Mouse (Mus musculus) thymus, adult 2 months (tissue): ENCODE data around the gene Cyb561. TPM values are rescaled to one million over a fixed set of nuclear protein-coding genes. Genes with fewer than 3 reads are reported as not detected.

Experiments used
- DNase-seq: peaks from one replicate; pipeline ENCODE4 v3.0.0; 2021
- H3K27ac ChIP-seq: fragments of 200-500 bp; 2 replicates; pipeline ENCODE4 v1.5.1; 2012; ENCODE audit warnings: low read length, control low read depth; ENCODE audit not compliant: control insufficient read depth, insufficient read depth
- H3K27me3 ChIP-seq: fragments of 200-500 bp; 2 replicates; pipeline ENCODE4 v1.6.1; 2012; ENCODE audit warnings: mild to moderate bottlenecking, low read length, moderate library complexity, mixed read lengths; ENCODE audit not compliant: control insufficient read depth, insufficient read depth
- H3K36me3 ChIP-seq: fragments of 200-500 bp; 2 replicates; pipeline ENCODE4 v1.6.1; 2012; ENCODE audit warnings: mild to moderate bottlenecking, low read length, moderate library complexity; ENCODE audit not compliant: control insufficient read depth, insufficient read depth
- H3K4me1 ChIP-seq: fragments of 200-500 bp; replicated peaks from 2 replicates; pipeline ENCODE4 v1.6.1; 2012; ENCODE audit warnings: low read length; ENCODE audit not compliant: control insufficient read depth, insufficient read depth
- H3K4me3 ChIP-seq: fragments of 200-500 bp; 2 replicates; pipeline ENCODE4 v1.5.1; 2012; ENCODE audit warnings: mild to moderate bottlenecking, low read length, control low read depth, moderate library complexity; ENCODE audit not compliant: control insufficient read depth, insufficient read depth
- CTCF ChIP-seq: fragments of 200-500 bp; IDR thresholded peaks from 2 replicates; pipeline ENCODE4 v1.5.1; 2012; ENCODE audit warnings: mild to moderate bottlenecking, control low read depth, low read length, moderate library complexity, borderline replicate concordance; ENCODE audit not compliant: control insufficient read depth, poor library complexity, insufficient read depth; ENCODE audit errors: extremely low read depth
- POLR2A ChIP-seq: fragments of 200-500 bp; IDR thresholded peaks from 2 replicates; pipeline ENCODE4 v1.6.1; 2012; ENCODE audit warnings: mild to moderate bottlenecking, low read length, control low read depth, moderate library complexity; ENCODE audit not compliant: control insufficient read depth, poor library complexity, insufficient read depth; ENCODE audit errors: extremely low read depth
- WGBS: fragments of 180-500 bp; shearing (Covaris S2); methylation state at CpG from one replicate; pipeline ENCODE4 v1.1.7; 2018; 5-methylcytosine and 5-hydroxymethylcytosine counted together
- polyA plus RNA-seq: library from polyadenylated mRNA; depleted of rRNA; stranded (reverse); fragments of >200 nt; gene quantifications from 2 replicates; pipeline ENCODE4 v1.2.3, GENCODE M21; 2012; rRNA removed

The Cyb561 gene
- polyA plus RNA-seq: 6.1 and 9.4 TPM in 2 replicates

DNA sequence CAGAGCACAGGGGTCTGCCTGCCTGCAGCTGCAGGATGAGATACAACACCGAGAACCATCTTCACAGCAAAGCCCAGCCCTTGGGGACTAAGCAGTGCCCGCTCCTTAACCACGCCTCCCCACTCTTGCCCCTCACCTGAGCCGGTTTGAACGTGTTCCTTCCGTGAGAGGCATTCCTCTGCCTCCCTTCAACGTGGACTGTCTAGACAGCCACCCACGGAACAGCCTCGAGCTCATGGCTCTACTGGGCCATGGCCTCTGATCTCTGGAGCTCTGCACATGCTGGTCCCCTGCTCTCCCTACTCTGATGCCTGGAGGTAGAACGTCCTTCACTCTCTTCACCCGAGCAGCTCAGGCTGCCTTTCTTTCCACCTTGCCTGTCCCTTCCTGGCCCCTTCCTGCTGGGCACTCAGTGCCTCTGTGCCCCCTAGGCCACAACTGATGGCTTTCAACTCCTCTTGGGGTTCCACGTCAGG is at the start of gene Cyb561:
TSS of gene Cyb561 (minus strand) at position 426 of the 476 bp plus-strand sequence.
- Histone ChIP-seq H3K27me3 (no peaks in the 10 kb centered on the region), H3K27ac (no peak within 1 kb of the TSS), H3K36me3 (no peaks in the 10 kb centered on the region), H3K4me1 (no peaks in the 10 kb centered on the region), H3K4me3 (no peak within 1 kb of the TSS)
- TF ChIP-seq CTCF (no peak), POLR2A (no peak)
- WGBS: 93% methylated on average over 12 of the region's 12 CpGs
- no peak for DNase-seq

GRCm38 (mm10) chr11:106001718-106002117 is 48.6 kb upstream of the Cyb561 start:
- no peak for TF ChIP-seq CTCF
- no peak for TF ChIP-seq POLR2A
- Histone ChIP-seq H3K4me1 (no peaks in the 10 kb centered on the region), H3K27ac (no peak overlapping the region), H3K27me3 (no peaks in the 10 kb centered on the region), H3K36me3 (no peaks in the 10 kb centered on the region), H3K4me3 (no peak overlapping the region)
- peak; percentile 21 for DNase-seq
- WGBS: 26% methylated on average over 4 of the region's 4 CpGs

- H3K27me3 ChIP-seq: no peaks in the 10 kb centered on the region
- no peaks in the 10 kb centered on the region for H3K4me1 ChIP-seq
- 94% methylated on average over 6 of the region's 6 CpGs for WGBS
- no peak for DNase-seq
- no peak overlapping the region for H3K4me3 ChIP-seq
- TF ChIP-seq CTCF (no peak), POLR2A (no peak)
- no peak overlapping the region for H3K27ac ChIP-seq
- no peaks in the 10 kb centered on the region for H3K36me3 ChIP-seq
These were observed 46.9 kb upstream of the Cyb561 start for GRCm38 (mm10) chr11:106000062-106000461.

DNA sequence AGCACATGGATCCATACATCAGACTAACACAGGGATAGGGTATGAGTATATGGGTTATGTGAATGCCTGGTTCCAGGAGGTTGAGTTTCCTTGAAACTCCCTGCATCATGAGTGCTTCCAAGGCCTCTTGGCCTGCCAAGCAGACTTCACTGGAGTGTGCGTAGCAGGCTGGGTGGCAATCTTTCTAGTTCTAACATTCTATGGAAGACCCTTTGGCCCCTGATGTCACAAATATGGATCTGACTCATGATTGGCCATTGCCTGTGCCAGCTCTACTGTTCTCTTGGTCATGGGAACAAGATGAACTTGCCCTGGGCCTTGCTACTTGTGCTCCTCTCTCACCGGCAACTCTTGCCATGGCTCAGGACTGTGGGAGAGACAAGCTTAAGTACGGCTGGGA is 41.2 kb upstream of the Cyb561 start, which contains the start of gene Ace3:
TSS of gene Ace3 (plus strand) at position 301 of the 400 bp plus-strand sequence.
- no peaks in the 10 kb centered on the region for H3K27me3 ChIP-seq
- TF ChIP-seq POLR2A (no peak), CTCF (no peak)
- no peaks in the 10 kb centered on the region for H3K36me3 ChIP-seq
- no peak for DNase-seq
- H3K4me1 ChIP-seq: no peaks in the 10 kb centered on the region
- 91% methylated on average over 3 of the region's 3 CpGs for WGBS
- no peak within 1 kb of the TSS for H3K27ac ChIP-seq
- H3K4me3 ChIP-seq: no peak within 1 kb of the TSS

- no peak overlapping the region for H3K4me3 ChIP-seq
- TF ChIP-seq CTCF (no peak), POLR2A (no peak)
- no peak for DNase-seq
- WGBS: 40% methylated on average over 2 of the region's 2 CpGs
- H3K27me3 ChIP-seq: no peaks in the 10 kb centered on the region
- H3K36me3 ChIP-seq: no peaks in the 10 kb centered on the region
- H3K4me1 ChIP-seq: no peaks in the 10 kb centered on the region
- no peak overlapping the region for H3K27ac ChIP-seq
These were observed 37.1 kb upstream of the Cyb561 start for GRCm38 (mm10) chr11:105990231-105990630.

DNA sequence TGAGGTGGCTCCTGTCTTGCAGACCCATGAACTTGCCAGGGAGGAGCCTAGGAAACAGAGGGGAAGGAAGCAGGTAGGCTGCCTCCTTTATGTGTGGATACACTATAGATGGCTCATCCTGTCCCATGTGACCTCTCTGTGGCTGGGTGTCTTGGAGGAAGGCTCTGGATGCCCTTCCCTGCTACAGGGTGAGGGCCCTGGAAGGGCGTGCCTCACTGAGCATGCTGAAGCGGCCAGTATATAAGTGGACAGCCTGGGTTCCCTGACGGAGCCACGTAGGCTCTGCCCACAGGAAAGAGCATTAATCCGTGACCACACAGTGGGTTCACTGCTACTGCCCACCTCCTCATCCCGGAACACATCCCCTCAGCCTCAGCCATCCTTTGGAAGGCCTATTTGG is 36.3 kb upstream of the Cyb561 start:
- DNase-seq: no peak
- H3K4me3 ChIP-seq: no peak overlapping the region
- no peak overlapping the region for H3K27ac ChIP-seq
- WGBS: 86% methylated on average over 6 of the region's 6 CpGs
- no peaks in the 10 kb centered on the region for H3K4me1 ChIP-seq
- H3K27me3 ChIP-seq: no peaks in the 10 kb centered on the region
- TF ChIP-seq CTCF (no peak), POLR2A (no peak)
- no peaks in the 10 kb centered on the region for H3K36me3 ChIP-seq

DNA sequence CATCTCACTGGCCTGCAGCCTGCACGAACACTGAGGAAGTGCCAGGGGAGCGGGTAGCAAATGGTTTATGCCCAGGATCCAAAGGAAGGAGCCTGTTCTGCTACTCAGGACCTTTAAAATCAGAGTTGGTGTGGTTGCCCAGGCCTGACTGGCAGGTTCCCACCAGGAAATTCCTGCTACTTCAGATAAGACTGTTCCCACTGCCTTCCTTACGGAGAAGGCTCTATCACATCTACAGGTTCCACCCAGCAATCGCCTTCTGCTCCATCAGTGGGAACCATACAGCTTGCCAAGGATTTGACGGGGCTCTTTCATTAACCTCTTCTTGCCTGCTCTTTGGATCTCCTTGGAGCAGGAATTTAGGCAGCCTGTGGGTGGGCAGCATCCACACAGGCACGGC is 34.3 kb upstream of the Cyb561 start:
- 79% methylated on average over 6 of the region's 6 CpGs for WGBS
- H3K4me3 ChIP-seq: no peak overlapping the region
- DNase-seq: no peak
- no peaks in the 10 kb centered on the region for H3K4me1 ChIP-seq
- H3K27me3 ChIP-seq: no peaks in the 10 kb centered on the region
- TF ChIP-seq CTCF: no peak
- TF ChIP-seq POLR2A: no peak
- no peaks in the 10 kb centered on the region for H3K36me3 ChIP-seq
- no peak overlapping the region for H3K27ac ChIP-seq
